Mouse (Mus musculus) lung, adult 2 months (tissue): ENCODE data around the gene Olfr1195.

Experiments used
- CTCF ChIP-seq: fragments of 200-500 bp; IDR thresholded peaks from 2 replicates; pipeline ENCODE4 v1.5.1; 2011; ENCODE audit warnings: mild to moderate bottlenecking, low read length, control low read depth; ENCODE audit not compliant: insufficient read depth
- POLR2A ChIP-seq: fragments of 200-500 bp; IDR thresholded peaks from 2 replicates; pipeline ENCODE4 v1.6.1; 2011; ENCODE audit warnings: low read depth, mild to moderate bottlenecking, control low read depth, low read length, borderline replicate concordance; ENCODE audit errors: extremely low read depth

DNA sequence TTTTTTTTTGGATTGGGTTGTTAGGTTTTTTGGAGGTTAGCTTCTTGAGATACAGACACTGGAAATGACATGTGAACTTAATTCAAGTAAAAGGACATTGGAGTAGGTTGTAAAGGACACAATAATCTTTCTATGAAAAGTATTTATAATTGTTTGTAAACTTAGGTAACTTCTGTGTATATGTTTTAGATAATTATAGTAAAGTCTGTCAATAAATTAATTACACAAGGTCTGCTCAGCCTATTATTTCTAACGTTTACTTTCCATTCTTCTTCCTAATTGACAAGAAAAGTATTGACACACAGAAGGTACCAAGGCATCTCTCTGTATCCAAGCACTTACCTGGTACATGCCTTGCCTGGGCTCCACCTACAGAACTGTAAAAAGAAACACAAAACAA, 40.8 kb downstream of the Olfr1195 start, which contains the start of gene Olfr1192-ps1:
- TF ChIP-seq CTCF: no peak
- no peak for TF ChIP-seq POLR2A
